Mouse (Mus musculus) embryonic facial prominence, embryonic 10.5 days (tissue): Measurements from ENCODE around the gene S1pr3. TPM values are rescaled to one million over a fixed set of nuclear protein-coding genes. Genes with fewer than 3 reads are reported as not detected.

ENCODE experiments used
- DNase-seq: peaks from one replicate; pipeline ENCODE4 v3.0.0-alpha.2; 2017; ENCODE audit warnings: low spot score
- H3K27ac ChIP-seq: fragments of 300-500 bp; sonication (generic); replicated peaks from 2 replicates; pipeline ENCODE4 v1.5.1; 2016; ENCODE audit warnings: mild to moderate bottlenecking
- H3K27me3 ChIP-seq: fragments of 300-500 bp; sonication (generic); replicated peaks from 2 replicates; pipeline ENCODE4 v1.6.1; 2016; ENCODE audit warnings: low read depth, mild to moderate bottlenecking; ENCODE audit not compliant: poor library complexity, severe bottlenecking
- H3K36me3 ChIP-seq: fragments of 300-500 bp; sonication (generic); replicated peaks from 2 replicates; pipeline ENCODE4 v1.6.1; 2016; ENCODE audit warnings: mild to moderate bottlenecking, moderate library complexity
- H3K4me1 ChIP-seq: fragments of 300-500 bp; sonication (generic); 2 replicates; pipeline ENCODE4 v1.6.1; 2016
- H3K4me3 ChIP-seq: fragments of 300-500 bp; sonication (generic); 2 replicates; pipeline ENCODE4 v1.5.1; 2016; ENCODE audit warnings: mild to moderate bottlenecking, moderate library complexity
- H3K9me3 ChIP-seq: fragments of 300-500 bp; sonication (generic); 2 replicates; pipeline ENCODE4 v1.6.1; 2016; ENCODE audit warnings: mild to moderate bottlenecking
- WGBS: fragments of 180-500 bp; shearing (Covaris S2); methylation state at CpG from one replicate; pipeline ENCODE4 v1.1.7; 2016; 5-methylcytosine and 5-hydroxymethylcytosine counted together
- polyA plus RNA-seq: library from polyadenylated mRNA; unstranded; fragments of >200 nt; fragmentation: Nextera tagmentation; extraction: Ambion mirVana; gene quantifications from 2 replicates; pipeline ENCODE4 v1.2.1, GENCODE M21; 2016

Gene S1pr3
- polyA plus RNA-seq, 1 experiment from 2014 or later, result 67.6 TPM

GRCm38 (mm10) chr13:51433371-51433770 lies 24.9 kb downstream of the S1pr3 start:
- Histone ChIP-seq H3K4me1 (no peaks in the 10 kb centered on the region; the same call in 1 of the 2 replicates), H3K9me3 (no peaks in the 10 kb centered on the region), H3K36me3 (no peaks in the 10 kb centered on the region), H3K27me3 (no peaks in the 10 kb centered on the region), H3K4me3 (no peak overlapping the region), H3K27ac (no peak overlapping the region)
- 57% methylated on average over 3 of the region's 3 CpGs for WGBS
- no peak for DNase-seq

- H3K27me3 ChIP-seq, result no peaks in the 10 kb centered on the region
- no peaks in the 10 kb centered on the region; the same call in 1 of the 2 replicates for H3K4me1 ChIP-seq
- peak; percentile 31 for DNase-seq
- H3K4me3 ChIP-seq, result no peak overlapping the region
- H3K27ac ChIP-seq, result no peak overlapping the region
- WGBS, result 58% methylated on average over 2 of the region's 2 CpGs
- no peaks in the 10 kb centered on the region for H3K9me3 ChIP-seq
- no peaks in the 10 kb centered on the region for H3K36me3 ChIP-seq
Measured at GRCm38 (mm10) chr13:51434460-51434859, 26.0 kb downstream of the S1pr3 start.

GRCm38 (mm10) chr13:51435146-51435545 lies 26.7 kb downstream of the S1pr3 start:
- no peak overlapping the region for H3K27ac ChIP-seq
- H3K27me3 ChIP-seq, result no peaks in the 10 kb centered on the region
- H3K9me3 ChIP-seq, result no peaks in the 10 kb centered on the region
- no peak for DNase-seq
- 77% methylated on average over 2 of the region's 2 CpGs for WGBS
- no peaks in the 10 kb centered on the region for H3K36me3 ChIP-seq
- H3K4me3 ChIP-seq, result no peak overlapping the region
- H3K4me1 ChIP-seq, result no peaks in the 10 kb centered on the region; the same call in 1 of the 2 replicates

- H3K27me3 ChIP-seq, result no peaks in the 10 kb centered on the region
- H3K27ac ChIP-seq, result no peak overlapping the region
- DNase-seq, result no peak
- 76% methylated on average over 14 of the region's 14 CpGs for WGBS
- no peaks in the 10 kb centered on the region for H3K9me3 ChIP-seq
- H3K4me3 ChIP-seq, result no peak overlapping the region
- H3K36me3 ChIP-seq, result no peaks in the 10 kb centered on the region
- H3K4me1 ChIP-seq, result no peaks in the 10 kb centered on the region; the same call in 1 of the 2 replicates
Measured at GRCm38 (mm10) chr13:51437105-51438085, 29.0 kb downstream of the S1pr3 start.

- no peaks in the 10 kb centered on the region for H3K36me3 ChIP-seq
- no peak overlapping the region for H3K4me3 ChIP-seq
- WGBS, result 90% methylated on average over 8 of the region's 8 CpGs
- DNase-seq, result no peak
- no peaks in the 10 kb centered on the region for H3K9me3 ChIP-seq
- no peaks in the 10 kb centered on the region for H3K27me3 ChIP-seq
- no peak overlapping the region for H3K27ac ChIP-seq
- no peaks in the 10 kb centered on the region for H3K4me1 ChIP-seq
Measured at GRCm38 (mm10) chr13:51442922-51443321, 34.5 kb downstream of the S1pr3 start.

DNA sequence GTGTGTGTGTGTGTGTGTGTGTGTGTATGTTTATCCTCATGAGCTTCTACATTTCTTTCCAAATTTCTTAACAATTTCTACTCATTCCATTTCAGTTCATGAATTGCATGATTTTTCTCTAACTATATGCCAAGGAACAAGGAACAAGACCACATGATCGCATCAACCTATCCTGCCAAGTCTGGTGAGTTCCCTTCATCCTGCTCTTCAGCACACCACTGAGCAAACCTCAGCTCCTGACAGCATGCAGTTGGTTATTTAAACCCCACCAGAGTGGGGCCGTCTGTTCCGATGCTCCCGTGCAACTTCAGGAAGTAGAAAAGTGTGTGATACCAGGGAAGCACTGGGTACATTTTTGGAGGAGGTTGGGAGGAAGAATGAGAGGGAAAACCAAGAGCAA lies 38.1 kb downstream of the S1pr3 start:
- DNase-seq, result no peak
- Histone ChIP-seq H3K4me1 (no peaks in the 10 kb centered on the region), H3K36me3 (no peaks in the 10 kb centered on the region), H3K4me3 (no peak overlapping the region), H3K9me3 (no peaks in the 10 kb centered on the region), H3K27me3 (no peaks in the 10 kb centered on the region), H3K27ac (no peak overlapping the region)
- 73% methylated on average over 4 of the region's 4 CpGs for WGBS

- WGBS, result 33% methylated on average over 4 of the region's 4 CpGs
Measured at GRCm38 (mm10) chr13:51456190-51456878, 47.9 kb downstream of the S1pr3 start.

DNA sequence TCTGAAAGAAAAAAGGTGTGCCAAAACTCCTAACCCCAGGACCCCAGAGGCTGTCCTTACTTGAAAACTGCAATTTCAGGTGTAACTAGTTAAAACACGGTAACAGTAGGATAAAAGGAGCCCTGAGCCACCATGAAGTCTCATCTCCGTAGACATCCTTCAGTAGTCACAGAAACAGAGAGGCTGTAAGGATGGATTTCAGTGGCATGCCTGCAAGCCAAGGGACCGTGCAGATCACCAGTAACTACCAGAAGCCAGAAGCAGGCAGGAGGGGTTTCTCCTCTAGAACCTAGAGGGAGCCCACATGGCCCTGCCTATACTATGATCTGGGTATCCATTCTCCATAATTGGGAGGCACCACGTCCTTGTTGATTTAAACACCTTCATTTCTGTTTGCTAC lies 55.9 kb downstream of the S1pr3 start:
- no peaks in the 10 kb centered on the region for H3K9me3 ChIP-seq
- no peaks in the 10 kb centered on the region for H3K27me3 ChIP-seq
- peaks cover 6% of the 10 kb centered on the region for H3K4me1 ChIP-seq
- no peaks in the 10 kb centered on the region for H3K36me3 ChIP-seq
- H3K4me3 ChIP-seq, result no peak overlapping the region
- no peak for DNase-seq
- no peak overlapping the region for H3K27ac ChIP-seq
- 73% methylated on average over 4 of the region's 4 CpGs for WGBS

More at GRCm38 (mm10) chr13:51456190-51456878, 47.9 kb downstream of the S1pr3 start:
- Histone ChIP-seq H3K27me3 (no peaks in the 10 kb centered on the region; the same call in 1 of the 2 replicates), H3K9me3 (no peaks in the 10 kb centered on the region), H3K4me1 (peaks cover 7% of the 10 kb centered on the region), H3K4me3 (no peak overlapping the region), H3K36me3 (no peaks in the 10 kb centered on the region), H3K27ac (no peak overlapping the region)
- DNase-seq, result no peak

DNA sequence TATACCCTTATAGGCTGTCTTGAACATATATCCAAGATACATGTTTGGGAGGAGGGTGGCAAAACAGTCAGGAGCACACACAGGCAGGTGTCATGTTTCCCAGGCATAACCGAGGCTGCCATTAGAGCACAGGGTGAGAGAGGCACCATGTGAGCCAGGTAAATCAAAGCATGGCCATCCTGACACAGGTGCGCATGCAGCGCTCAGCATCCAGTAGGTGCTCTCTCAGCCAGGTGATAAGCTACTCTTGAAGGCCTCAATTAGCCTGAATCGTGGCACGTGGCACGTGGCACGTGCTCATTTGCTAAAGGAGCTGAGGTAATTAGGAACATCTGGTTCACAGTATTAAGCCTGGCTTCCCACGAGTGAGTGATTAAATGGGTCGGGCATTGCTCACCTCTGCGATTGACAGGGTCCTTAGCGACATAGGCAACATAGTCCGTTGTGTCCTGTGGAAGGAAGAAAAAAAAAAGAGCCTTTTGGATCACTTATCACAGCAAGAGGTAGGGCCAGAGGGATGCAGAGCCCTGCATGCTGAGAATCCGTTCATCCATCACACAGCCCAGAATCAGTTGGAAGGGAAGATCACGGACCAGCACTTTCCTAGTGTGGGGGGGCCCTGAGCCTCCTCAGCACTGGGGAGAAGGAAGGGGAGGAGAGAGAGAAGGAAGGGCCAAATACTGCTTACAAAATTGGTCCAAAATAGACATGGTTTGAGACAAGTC lies 57.8 kb downstream of the S1pr3 start:
- no peak overlapping the region for H3K4me3 ChIP-seq
- H3K27me3 ChIP-seq, result no peaks in the 10 kb centered on the region
- 58% methylated on average over 14 of the region's 14 CpGs for WGBS
- no peaks in the 10 kb centered on the region for H3K9me3 ChIP-seq
- peaks cover 6% of the 10 kb centered on the region for H3K4me1 ChIP-seq
- peak; percentile 19 for DNase-seq
- H3K27ac ChIP-seq, result no peak overlapping the region
- no peaks in the 10 kb centered on the region for H3K36me3 ChIP-seq

DNA sequence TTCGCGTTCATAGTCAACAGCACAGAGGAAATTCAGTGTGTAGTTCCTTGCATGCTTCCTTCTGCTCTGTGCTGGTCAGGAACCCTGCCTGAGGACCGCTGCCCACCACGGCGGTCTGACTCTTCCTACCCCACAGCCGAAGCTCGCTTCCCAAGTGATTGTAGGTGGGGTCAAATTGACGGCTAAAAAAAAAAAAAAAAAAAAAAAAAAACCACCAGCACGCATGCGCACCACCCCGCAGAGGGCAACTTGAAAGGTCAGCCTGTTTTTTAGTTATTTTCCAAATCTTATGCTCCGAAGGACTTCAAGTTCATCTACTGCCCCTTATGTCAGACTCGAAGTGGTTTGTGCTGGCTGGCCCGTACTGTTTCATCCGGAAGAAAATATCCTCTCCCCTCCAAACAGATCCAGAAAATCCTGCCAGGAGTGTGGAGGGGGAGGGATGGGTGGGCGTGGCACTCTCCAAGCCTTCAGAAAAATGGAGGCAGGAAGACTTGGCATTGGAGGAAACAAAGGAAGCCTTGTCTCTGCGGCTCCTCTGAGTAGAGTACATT lies 60.3 kb downstream of the S1pr3 start:
- peak; percentile 29 for DNase-seq
- H3K36me3 ChIP-seq, result no peaks in the 10 kb centered on the region
- WGBS, result 67% methylated on average over 17 of the region's 17 CpGs
- no peaks in the 10 kb centered on the region for H3K27me3 ChIP-seq
- no peak overlapping the region for H3K27ac ChIP-seq
- H3K9me3 ChIP-seq, result no peaks in the 10 kb centered on the region
- peaks cover 6% of the 10 kb centered on the region for H3K4me1 ChIP-seq
- no peak overlapping the region for H3K4me3 ChIP-seq
